Mouse (Mus musculus) ES-E14 (cell line): ENCODE measurements around the gene Adcy9. TPM values are rescaled to one million over a fixed set of nuclear protein-coding genes. Genes with fewer than 3 reads are reported as not detected.

Experiments
- DNase-seq: peaks from one replicate; pipeline ENCODE4 v3.0.0-alpha.2; 2013; ENCODE audit warnings: low read depth, low spot score
- H3K27ac ChIP-seq: 2 replicates; pipeline ENCODE4 v1.5.1; 2012; ENCODE audit warnings: low read depth, mild to moderate bottlenecking, low read length, moderate library complexity, mixed read lengths; ENCODE audit not compliant: poor library complexity, insufficient read depth, severe bottlenecking
- H3K36me3 ChIP-seq: 2 replicates; pipeline ENCODE4 v1.6.1; 2012; ENCODE audit warnings: mild to moderate bottlenecking, low read length, moderate library complexity, mixed read lengths; ENCODE audit not compliant: control insufficient read depth, poor library complexity, insufficient read depth, severe bottlenecking
- H3K4me1 ChIP-seq, 2 experiments: fragments of 150-350 bp in 1 of 2; sonication (generic) in 1 of 2; 2 replicates each; pipeline ENCODE4 v1.6.1; 2012; ENCODE audit warnings: low read length in 2 of 2, mild to moderate bottlenecking in 1 of 2, mixed read lengths in 1 of 2; ENCODE audit not compliant: control insufficient read depth in 2 of 2, insufficient read depth in 2 of 2, poor library complexity in 1 of 2
- H3K4me3 ChIP-seq, 2 experiments: fragments of 150-350 bp in 1 of 2; sonication (generic) in 1 of 2; 2 replicates each; pipeline ENCODE4 v1.5.1; 2012; ENCODE audit warnings: low read length in 2 of 2, low read depth in 1 of 2, mild to moderate bottlenecking in 1 of 2, mixed read lengths in 1 of 2; ENCODE audit not compliant: insufficient read depth in 1 of 2, poor library complexity in 1 of 2, severe bottlenecking in 1 of 2
- H3K9ac ChIP-seq: 2 replicates; pipeline ENCODE4 v1.6.1; 2012; ENCODE audit warnings: low read depth, mild to moderate bottlenecking, low read length, mixed read lengths; ENCODE audit not compliant: poor library complexity, insufficient read depth, severe bottlenecking
- H3K9me3 ChIP-seq: fragments of 150-350 bp; sonication (generic); 2 replicates; pipeline ENCODE4 v1.6.1; 2012; ENCODE audit warnings: low read depth, mild to moderate bottlenecking, low read length; ENCODE audit not compliant: control insufficient read depth, insufficient read depth
- CHD2 ChIP-seq: IDR thresholded peaks from 2 replicates; pipeline ENCODE4 v1.6.1; 2014; ENCODE audit warnings: mild to moderate bottlenecking, low read depth, low read length, inconsistent platforms
- HCFC1 ChIP-seq: IDR thresholded peaks from 2 replicates; pipeline ENCODE4 v1.6.1; 2012; ENCODE audit warnings: low read length, inconsistent platforms, borderline replicate concordance; ENCODE audit not compliant: insufficient read depth
- MAFK ChIP-seq: IDR thresholded peaks from 2 replicates; pipeline ENCODE4 v1.6.1; 2014; ENCODE audit warnings: mild to moderate bottlenecking, low read depth, low read length, inconsistent platforms; ENCODE audit not compliant: insufficient read depth
- ZC3H11A ChIP-seq: IDR thresholded peaks from 2 replicates; pipeline ENCODE4 v1.6.1; 2012; ENCODE audit warnings: low read depth, mild to moderate bottlenecking, inconsistent platforms, low read length, borderline replicate concordance
- ZNF384 ChIP-seq: IDR thresholded peaks from 2 replicates; pipeline ENCODE4 v1.6.1; 2012; ENCODE audit warnings: low read depth, low read length, inconsistent platforms
- in situ Hi-C, 2 experiments: fragments of 600-800 bp; cut with MboI; formaldehyde crosslinking; loops; one replicate each; pipeline ENCODE4 v1.15.1; 2025; ENCODE audit warnings: low sequenced_read_pairs in 2 of 2, inconsistent platforms in 1 of 2; ENCODE audit not compliant: unreplicated experiment in 2 of 2
- total RNA-seq: library from RNA; depleted of rRNA; stranded (reverse); fragments of 300-350 nt; gene quantifications from 2 replicates; pipeline ENCODE4 v1.2.3, GENCODE M21; 2012

Adcy9 gene
- total RNA-seq, 1 experiment, result 5.2 TPM

- no peak overlapping the region for H3K4me3 ChIP-seq
- TF ChIP-seq ZNF384 (no peak), HCFC1 (no peak), ZC3H11A (no peak), CHD2 (no peak), MAFK (no peak)
- peaks cover 0 to 3% of the 10 kb centered on the region in 2 experiments; a peak in 2 of 4 replicates for H3K4me1 ChIP-seq
- in situ Hi-C loops, result no loop called here
- DNase-seq, result no peak
- H3K27ac ChIP-seq, result no peak overlapping the region
- H3K9ac ChIP-seq, result no peak overlapping the region
- no peaks in the 10 kb centered on the region for H3K9me3 ChIP-seq
- H3K36me3 ChIP-seq, result no peaks in the 10 kb centered on the region
These were observed 26.1 kb upstream of the Adcy9 start for GRCm38 (mm10) chr16:4446395-4446794.

DNA sequence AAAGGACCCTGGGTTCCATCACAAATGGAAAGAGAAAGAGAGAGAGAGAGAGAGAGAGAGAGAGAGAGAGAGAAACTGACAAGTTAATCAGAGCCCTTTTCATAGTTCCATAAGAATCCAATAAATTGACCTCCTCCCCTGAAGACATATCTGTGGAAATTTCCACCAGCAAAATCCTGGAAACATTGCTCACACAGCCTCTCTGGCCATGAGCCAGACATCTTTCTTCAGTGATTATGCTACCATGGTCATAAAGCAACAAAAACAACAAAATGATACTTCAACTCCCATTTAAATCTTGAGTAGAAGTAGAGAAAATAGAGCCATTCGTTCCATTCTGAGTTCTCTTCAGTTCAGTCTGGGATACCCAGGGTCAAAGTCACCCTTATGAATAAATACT lies 24.1 kb upstream of the Adcy9 start:
- TF ChIP-seq MAFK (no peak), ZC3H11A (no peak), HCFC1 (no peak), CHD2 (no peak), ZNF384 (no peak)
- in situ Hi-C loops, result no loop called here
- no peak overlapping the region for H3K4me3 ChIP-seq
- no peaks in the 10 kb centered on the region for H3K9me3 ChIP-seq
- no peak overlapping the region for H3K27ac ChIP-seq
- H3K9ac ChIP-seq, result no peak overlapping the region
- H3K4me1 ChIP-seq, result peaks cover 0 to 3% of the 10 kb centered on the region in 2 experiments; a peak in 2 of 4 replicates
- no peak for DNase-seq
- H3K36me3 ChIP-seq, result no peaks in the 10 kb centered on the region

DNA sequence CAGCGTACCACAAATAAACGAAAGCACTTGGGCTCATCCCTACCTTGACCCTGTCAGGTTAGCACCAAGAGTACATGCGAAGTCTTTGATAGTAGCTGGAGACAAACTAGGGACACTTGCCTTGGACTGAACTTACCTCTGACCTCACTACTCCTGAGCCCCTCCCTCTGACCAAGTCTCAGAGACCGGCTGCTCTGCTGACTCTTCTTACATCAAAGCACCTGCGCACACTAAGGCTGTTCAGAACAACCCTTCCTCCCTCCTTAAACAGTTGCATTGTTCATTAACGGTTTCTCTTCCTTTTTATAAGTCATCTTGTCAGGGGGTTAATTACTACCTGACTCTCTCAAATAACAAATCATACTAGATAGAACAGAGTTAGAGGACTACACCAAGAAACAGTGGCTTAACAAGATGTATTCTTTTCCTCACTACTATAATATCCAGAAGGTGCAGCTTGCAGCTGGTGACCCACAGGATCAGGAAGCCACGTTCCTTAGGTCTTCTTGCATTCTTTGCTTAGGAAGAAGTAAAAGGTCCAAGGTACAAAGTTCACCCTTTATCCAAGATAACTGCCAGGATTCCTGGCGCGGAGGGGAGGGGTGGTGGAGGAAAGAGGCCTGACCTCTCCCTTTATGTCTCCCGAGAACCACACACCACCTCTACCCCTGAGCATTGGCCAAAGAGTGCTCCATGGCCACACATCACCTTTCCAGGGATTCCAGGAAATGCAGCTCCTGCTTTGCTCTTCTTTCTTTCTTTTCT lies 19.2 kb upstream of the Adcy9 start:
- H3K27ac ChIP-seq, result no peak overlapping the region
- in situ Hi-C loops, result no loop called here
- H3K9ac ChIP-seq, result no peak overlapping the region
- no peak for DNase-seq
- no peaks in the 10 kb centered on the region for H3K4me1 ChIP-seq
- no peaks in the 10 kb centered on the region for H3K36me3 ChIP-seq
- no peak overlapping the region for H3K4me3 ChIP-seq
- TF ChIP-seq HCFC1 (no peak), ZNF384 (no peak), ZC3H11A (no peak), MAFK (no peak), CHD2 (no peak)
- no peaks in the 10 kb centered on the region for H3K9me3 ChIP-seq

- Histone ChIP-seq H3K36me3 (no peaks in the 10 kb centered on the region), H3K4me1 (no peaks in the 10 kb centered on the region), H3K9me3 (no peaks in the 10 kb centered on the region), H3K4me3 (no peak overlapping the region), H3K27ac (no peak overlapping the region), H3K9ac (no peak overlapping the region)
- TF ChIP-seq MAFK, result no peak
- no peak for TF ChIP-seq ZNF384
- no peak for TF ChIP-seq ZC3H11A
- no peak for TF ChIP-seq HCFC1
- no peak for TF ChIP-seq CHD2
- in situ Hi-C loops, result no loop called here
- DNase-seq, result no peak
These were observed 16.4 kb upstream of the Adcy9 start for GRCm38 (mm10) chr16:4436738-4437137.
